Mouse (Mus musculus): Measurements from ENCODE around the gene Kdsr.

The Kdsr gene

GRCm38 (mm10) chr1:106695649-106696048, 63.9 kb downstream of the Kdsr start:
- DNase-seq (ENCODE audit: low spot score in 2 of 2): no peak

- no peak for DNase-seq (ENCODE audit: low spot score in 2 of 2)
Observed at GRCm38 (mm10) chr1:106694316-106694715, 65.2 kb downstream of the Kdsr start.

DNA sequence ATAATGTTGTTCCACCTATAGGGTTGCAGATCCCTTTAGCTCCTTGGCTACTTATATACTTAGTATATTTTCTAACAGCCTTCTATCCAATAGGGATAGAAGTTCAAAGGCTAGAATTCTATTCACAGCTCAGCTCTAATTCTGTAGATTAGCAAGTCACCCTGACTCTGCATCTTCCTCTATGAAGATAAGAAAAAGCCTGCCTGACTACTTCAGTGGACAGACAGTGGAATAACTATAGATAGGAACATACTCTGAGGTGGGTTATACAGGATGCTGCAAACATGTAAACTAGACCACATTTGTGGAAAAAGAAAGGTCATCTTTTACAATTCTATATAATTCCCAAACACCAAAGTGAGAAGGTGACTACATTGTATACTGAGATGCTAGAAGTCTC, 66.9 kb downstream of the Kdsr start:
- no peak for DNase-seq (ENCODE audit: low spot score in 2 of 2)

DNA sequence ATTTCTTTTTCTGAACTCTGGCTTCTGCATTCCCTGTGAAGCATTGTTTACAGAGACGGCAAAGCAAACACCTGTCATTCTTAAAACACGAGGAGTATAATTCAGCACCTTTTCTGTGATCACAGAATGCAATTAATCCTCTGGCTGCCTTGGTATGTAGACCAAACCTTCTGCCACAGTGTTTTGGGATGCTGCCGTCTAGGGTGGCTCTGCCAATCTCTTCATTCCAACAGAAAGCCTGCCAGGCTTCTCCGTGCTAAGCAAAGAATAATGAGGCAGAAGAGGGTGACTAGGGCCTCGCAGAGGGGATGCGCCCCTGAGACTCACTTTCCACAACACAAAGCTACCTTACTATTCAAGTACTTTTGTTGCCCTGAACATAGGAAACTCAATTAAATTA, 68.6 kb downstream of the Kdsr start:
- no peak for DNase-seq (ENCODE audit: low spot score in 2 of 2)

- no peak for DNase-seq (ENCODE audit: low spot score in 2 of 2)
Observed at GRCm38 (mm10) chr1:106688161-106688516, 71.4 kb downstream of the Kdsr start.

- no peak for DNase-seq (ENCODE audit: low spot score in 2 of 2)
Observed at GRCm38 (mm10) chr1:106687435-106688160, 71.9 kb downstream of the Kdsr start.

DNA sequence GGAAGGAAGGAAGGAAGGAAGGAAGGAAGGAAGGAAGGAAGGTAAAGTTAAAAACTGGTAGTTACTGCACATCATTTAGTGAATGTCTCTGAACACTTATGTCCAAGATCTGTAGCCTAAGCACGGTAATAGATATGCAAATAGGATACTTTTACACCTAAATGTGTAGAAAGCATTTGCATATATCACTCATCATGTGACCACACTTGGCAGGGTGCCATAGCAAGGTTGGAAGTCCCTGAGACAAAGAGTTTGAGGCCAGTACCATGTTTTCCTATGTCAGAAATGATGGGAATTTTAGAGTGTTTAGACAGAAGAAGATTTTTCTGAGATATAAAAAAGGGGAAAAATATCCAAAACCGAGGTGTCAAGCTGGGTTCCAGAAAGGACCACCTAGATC, 73.8 kb downstream of the Kdsr start:
- no peak for DNase-seq (ENCODE audit: low spot score in 2 of 2)

GRCm38 (mm10) chr1:106684546-106684945, 75.0 kb downstream of the Kdsr start:
- no peak for DNase-seq (ENCODE audit: low spot score in 2 of 2)

DNA sequence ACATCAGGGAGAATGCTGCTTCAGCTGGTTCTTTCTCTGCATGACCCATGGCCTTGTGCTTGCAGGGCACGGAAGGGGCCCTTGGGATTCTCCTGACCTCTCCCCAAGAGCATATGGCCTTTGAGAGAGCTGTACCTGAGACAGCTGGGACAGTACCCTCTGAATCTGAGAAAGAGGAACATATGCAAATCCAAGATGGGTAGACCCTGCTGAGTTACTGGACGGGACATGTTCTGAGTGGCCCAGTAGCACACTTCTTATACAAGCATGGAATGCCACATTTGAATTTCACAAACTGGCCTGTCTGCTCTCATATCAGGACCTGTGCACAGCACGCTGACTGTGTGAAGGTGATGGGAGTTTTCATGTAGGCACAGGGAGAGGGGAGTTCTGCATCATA, 76.7 kb downstream of the Kdsr start:
- no peak for DNase-seq (ENCODE audit: low spot score in 2 of 2)

DNA sequence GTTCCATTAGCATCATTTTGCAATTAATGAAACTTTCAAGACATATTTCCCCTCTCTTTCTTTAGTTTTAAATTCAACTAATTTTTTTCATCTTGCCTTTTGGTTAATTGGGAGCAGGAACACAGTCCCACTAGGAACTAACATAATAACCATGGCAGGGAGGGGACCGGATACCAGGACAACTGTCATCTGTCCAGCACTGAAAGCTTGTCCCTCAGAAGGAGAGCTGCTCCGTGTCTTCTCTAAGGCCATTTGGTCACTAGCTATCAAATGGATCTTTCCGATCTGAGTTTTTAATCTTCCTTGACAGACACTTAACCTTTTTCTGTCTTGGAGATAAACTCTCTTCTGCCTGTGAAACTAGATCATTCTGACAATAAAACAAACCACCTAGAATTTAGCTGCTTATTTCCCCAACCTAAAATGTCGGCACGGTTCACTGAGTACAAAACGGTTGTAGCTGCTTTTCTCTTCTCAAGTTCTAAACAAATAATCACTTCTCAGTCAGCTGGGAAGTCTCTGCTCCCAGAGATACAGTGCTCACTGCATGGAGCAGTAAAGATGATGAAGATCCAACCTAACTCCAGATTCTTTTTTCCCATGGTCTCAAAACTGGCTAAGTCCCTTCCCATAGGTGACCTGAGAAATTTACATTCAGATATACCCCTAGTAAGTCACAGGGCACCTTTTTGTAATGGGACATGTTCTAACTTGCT, 79.6 kb downstream of the Kdsr start:
- no peak for DNase-seq (ENCODE audit: low spot score in 2 of 2)

- DNase-seq (ENCODE audit: low spot score in 2 of 2): no peak
Observed at GRCm38 (mm10) chr1:106678060-106678478, 81.5 kb downstream of the Kdsr start.
